Mouse (Mus musculus) heart, postnatal 36 days (tissue): ENCODE data around the gene Traf2. TPM values are rescaled to one million over a fixed set of nuclear protein-coding genes. Genes with fewer than 3 reads are reported as not detected.

Experiments
- DNase-seq, 2 experiments: peaks; one replicate each; pipeline ENCODE4 v3.0.0; 2021 to 2022
- intact Hi-C: fragments of 180-260 bp; cut with DNase I; formaldehyde crosslinking; loops from one replicate; pipeline ENCODE4 v1.15.1; 2025
- total RNA-seq, 2 experiments: library from RNA; stranded (reverse); gene quantifications; 2 replicates each; pipeline ENCODE4 v1.2.3; 2021

Traf2 gene
- total RNA-seq, 2 experiments from 2014 or later: 14.3 to 14.6 TPM

DNA sequence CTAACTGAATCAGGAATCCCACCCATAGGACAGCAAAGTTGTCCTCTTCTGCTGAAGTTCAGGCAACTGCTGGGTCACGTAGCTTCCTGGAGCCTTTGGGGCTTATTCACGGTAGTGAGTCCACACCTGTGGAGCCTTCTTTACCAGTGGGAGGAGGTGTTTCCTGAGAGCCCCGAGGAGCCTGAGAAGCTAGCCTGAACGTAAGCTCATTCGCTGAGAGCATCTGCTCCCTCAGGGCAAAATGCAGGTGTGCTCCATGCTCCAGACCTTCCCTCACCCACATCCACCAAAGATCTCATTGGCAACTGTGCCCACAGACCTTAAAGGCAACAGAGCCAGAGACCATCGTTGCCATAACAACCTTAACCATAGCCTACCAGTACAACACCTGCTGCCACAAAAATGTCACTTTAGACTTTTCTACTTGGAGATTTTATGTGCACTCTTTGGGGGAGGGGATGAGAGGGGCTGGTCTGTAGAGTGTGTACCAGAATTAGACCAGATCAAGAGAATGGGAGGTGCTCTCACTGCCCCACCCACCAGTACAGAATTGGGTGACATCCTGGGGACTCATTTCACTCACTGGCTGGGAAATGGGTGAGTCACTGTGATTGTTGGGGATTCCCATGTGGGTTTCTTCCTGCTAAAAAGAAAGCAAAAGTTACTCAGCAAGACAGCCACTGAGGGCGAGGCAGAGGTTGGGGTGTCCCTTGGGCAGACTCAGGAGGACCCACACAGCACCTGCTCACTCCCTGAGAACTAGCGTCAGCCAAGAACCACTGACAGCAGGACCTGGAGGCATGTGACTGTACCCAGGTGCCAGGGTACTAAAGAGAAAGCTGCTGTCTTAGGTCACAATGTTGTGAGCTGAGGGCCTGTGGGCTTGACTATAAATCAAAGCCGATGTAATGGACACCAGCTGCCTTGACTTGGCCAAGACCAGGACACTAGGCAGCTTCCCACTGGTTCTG, 2.6 kb upstream of the Traf2 start:
- no peak for DNase-seq
- intact Hi-C loops: no loop called here

- no peak for DNase-seq
- intact Hi-C loops: no loop called here
Observed at GRCm38 (mm10) chr2:25545996-25546810, 537 bp downstream of the Traf2 start.

DNA sequence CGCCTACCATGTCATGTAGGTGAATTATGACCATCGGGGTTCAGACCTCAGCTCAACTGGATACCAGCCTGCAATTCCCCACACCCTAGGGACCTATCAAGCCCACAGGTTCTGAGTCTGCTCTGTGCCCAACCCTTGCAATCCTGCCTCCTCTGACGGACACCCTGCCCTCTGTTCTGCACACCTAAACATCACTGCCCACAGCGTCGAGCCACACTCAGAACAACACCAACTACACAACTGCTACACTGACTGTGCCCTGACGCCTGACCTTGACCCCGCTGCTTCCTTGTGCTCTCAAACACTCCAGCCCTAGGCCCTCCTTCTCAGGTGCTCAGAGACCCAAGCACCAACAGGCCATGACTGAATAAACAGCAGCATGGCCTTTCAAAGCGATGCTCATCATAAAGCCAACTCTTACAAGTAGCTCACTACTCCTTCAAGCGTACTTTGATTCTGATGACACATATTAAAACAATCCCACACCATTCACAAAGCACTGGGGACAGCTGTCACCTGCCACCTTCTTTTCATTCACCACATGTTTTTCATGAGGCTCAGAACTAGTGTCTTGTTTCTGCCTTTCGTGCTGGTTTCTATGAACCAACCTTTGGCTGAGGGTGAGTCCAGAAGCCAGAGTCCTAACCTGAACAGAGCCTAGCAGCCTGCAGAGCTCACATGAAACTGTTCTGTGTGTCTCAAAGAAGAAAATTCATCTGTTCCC, 4.9 kb downstream of the Traf2 start:
- no peak for DNase-seq
- intact Hi-C loops: no loop called here

DNA sequence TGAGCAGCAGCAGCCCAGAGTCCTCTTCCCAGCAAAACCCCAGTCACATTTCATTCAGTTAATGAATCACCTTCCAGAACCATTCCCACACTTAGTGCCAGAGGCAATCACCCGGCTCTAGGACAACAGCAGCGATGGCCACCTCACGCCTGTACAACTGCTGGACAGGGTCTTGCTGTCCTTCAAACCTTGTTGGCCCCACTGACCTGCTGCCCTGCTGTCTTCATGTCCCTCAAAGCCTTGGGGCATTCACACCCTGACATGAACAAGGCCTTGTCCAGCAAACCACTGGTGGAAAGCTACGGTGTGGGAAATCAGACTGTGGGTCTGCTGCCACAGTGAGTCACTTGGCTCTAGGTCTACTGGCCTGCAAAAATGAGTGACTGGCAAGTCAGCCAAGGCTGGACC, 6.2 kb downstream of the Traf2 start:
- DNase-seq: no peak
- intact Hi-C loops: no loop called here

GRCm38 (mm10) chr2:25536531-25536930, 10.2 kb downstream of the Traf2 start:
- DNase-seq: no peak

DNA sequence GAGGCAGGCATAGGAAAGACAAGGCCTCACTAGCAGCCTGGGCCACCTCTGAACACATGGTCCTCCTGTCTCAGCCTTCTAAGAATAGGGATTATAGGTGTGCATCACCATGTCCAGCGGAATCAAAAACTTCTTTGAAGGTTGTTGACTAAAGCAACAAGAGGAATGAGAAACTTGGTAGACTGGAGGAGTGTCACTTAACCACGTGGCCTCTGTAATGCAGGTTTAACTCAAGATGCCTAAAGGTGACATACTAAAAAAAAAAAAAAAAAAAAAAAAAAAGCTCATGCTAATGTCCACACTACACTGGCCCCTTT, 11.9 kb downstream of the Traf2 start:
- intact Hi-C loops: no loop called here
- DNase-seq: no peak

More at GRCm38 (mm10) chr2:25536531-25536930, 10.2 kb downstream of the Traf2 start:
- intact Hi-C loops: no loop called here

DNA sequence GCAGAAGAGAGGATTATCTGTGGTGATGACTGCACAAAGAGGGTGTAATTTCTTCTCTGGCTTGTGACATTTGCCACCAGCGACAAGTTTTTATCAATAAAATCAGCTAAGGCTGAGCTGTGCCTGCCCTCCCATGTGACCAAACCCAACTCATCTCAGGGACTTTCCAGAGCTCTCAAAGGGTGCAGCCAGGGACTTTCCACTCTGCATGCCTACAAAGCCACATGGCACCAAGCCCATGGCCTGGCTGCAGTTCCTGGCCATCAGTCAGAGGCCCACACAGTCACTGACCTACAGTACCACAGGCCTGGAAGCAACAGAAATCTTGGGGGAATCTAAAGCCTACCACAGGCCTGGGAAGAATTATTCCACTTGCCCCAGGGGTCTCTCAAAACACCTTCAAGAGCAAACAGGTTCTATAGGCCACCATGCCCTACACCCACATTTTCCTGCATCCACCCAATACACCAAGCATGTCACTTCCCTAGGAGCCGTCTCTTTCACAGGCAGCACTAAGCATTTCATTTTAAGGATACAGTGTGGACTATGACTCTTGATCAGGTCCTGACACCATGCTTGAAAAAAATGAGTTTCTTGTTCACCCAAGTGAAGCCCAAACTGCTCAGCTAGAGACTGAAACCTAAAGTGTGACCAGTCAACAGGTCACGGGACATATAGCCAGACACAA, 12.4 kb downstream of the Traf2 start:
- peak; percentile 81 to 83 for DNase-seq

DNA sequence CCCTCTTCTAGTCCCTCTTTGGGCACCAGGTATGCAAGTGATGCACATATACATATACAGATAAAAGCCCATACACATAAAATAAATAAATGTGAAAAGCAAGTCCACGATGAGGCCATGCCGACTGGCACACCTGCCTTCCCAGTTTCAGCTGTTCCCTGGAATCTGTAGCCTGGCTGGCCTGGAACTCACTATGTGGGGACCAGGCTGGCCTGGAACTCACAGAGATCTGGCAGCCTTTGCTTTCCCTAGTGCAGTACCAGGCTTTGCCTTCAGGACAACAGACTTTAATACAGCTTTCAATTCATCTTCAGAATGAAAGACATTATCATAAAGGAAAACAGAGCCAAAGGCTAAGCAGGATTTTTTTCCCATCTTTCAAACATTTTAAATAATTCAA, 13.0 kb downstream of the Traf2 start:
- DNase-seq: no peak
- intact Hi-C loops: no loop called here

More for the DNA sequence above, 12.4 kb downstream of the Traf2 start:
- intact Hi-C loops: no loop called here

DNA sequence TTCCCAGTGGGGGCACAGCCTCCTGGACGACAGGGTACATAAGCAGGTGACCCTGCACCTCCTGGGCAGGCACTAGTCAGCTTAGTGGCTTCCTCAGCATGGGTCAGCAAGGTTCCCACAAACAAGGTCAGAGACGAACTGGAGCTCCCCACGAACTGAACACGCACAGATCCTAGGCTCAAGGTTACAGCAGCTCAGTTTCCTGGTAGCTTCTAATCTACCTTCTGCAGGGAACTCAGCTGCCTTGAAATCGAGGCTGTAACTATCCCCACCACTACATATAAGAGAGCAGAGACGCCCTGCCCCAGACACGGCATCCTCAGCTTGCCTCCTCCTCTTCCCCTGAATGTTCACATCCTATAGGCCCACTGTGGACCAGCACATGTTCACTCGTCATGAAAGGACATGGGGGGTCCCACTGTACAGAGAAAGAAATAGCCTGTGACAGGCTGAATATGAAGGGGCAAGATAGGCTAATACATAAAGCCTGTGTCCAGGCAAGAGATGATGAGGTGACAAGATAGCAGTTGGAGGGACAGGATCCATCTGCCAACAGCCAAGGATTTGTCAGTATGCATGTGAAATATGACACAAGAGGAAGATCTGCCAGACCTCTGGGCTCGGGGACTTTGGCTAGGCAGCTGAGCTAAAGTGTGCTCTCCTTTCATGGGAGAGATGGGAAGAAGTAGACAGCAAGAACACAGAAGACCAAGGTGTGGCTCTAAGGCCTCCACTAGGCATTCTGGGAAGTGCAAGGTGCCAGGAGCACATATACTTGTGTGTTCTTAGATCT, 20.0 kb downstream of the Traf2 start:
- intact Hi-C loops: no loop called here
- DNase-seq: no peak

DNA sequence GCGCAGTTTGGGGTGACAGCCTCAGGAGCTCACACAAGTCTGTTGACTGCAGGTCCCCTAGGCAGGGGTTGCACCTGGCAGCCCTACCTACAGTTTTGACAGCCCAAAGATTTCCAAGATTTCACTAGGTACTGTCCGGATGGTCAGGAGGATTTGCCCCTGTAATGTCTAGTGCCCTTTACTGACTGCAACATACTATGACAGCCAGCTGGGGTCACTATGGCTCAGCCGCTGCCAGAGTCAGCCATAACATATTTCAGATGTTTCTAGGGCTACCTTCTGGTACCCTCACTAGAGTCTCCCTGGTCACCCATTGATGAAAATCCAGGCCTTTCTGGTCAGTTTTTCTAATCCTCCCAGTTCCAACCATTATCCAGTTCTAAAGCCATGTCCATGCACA, 36.8 kb downstream of the Traf2 start:
- DNase-seq: no peak
- intact Hi-C loops: loop anchor here (1.0 kb wide), 1 partner anchor 41 kb away; no protein-coding TSS in a partner anchor

DNA sequence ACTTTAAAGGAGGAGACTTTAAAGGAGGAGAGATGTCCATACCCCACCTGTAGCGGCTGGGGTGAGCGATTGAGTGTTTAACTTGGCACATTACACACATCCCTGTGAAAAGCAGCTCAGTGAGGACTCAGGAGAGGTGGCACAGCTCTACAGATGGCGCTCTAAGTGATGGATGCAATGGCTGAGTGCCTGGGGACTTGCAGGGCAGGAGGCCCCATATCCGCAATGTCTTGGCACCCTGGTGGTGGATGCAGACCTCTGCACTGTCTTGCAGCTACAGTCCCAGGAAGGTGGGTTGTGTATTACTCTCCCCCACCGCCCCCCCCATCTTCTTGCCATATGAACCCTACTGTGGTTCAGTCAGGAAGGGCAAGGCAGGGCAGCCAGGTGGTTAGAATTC, 39.8 kb downstream of the Traf2 start:
- intact Hi-C loops: no loop called here
- DNase-seq: no peak

- no peak for DNase-seq
- intact Hi-C loops: no loop called here
Observed at GRCm38 (mm10) chr2:25505860-25506259, 40.9 kb downstream of the Traf2 start.

GRCm38 (mm10) chr2:25505000-25505399, 41.7 kb downstream of the Traf2 start:
- no peak for DNase-seq
- intact Hi-C loops: loop anchor here (5.0 kb wide), 1 partner anchor 1397 kb away; the partner anchor contains the start of gene Surf6

GRCm38 (mm10) chr2:25504538-25504937, 42.2 kb downstream of the Traf2 start:
- intact Hi-C loops: loop anchor here (5.0 kb wide), 1 partner anchor 1398 kb away; the partner anchor contains the start of gene Surf6
- no peak for DNase-seq

GRCm38 (mm10) chr2:25502726-25503125, 44.0 kb downstream of the Traf2 start:
- no peak for DNase-seq
- intact Hi-C loops: loop anchor here (5.0 kb wide), 1 partner anchor 1400 kb away; the partner anchor contains the start of gene Surf6

GRCm38 (mm10) chr2:25501593-25502486, 44.9 kb downstream of the Traf2 start, which contains the start of gene C8g:
TSS of gene C8g (minus strand) at chr2:25501719.
- DNase-seq: no peak
- intact Hi-C loops: loop anchor here (2.0 to 5.0 kb wide), 2 partner anchors 37 to 1400 kb away; partner anchors contain the start of gene Surf6

DNA sequence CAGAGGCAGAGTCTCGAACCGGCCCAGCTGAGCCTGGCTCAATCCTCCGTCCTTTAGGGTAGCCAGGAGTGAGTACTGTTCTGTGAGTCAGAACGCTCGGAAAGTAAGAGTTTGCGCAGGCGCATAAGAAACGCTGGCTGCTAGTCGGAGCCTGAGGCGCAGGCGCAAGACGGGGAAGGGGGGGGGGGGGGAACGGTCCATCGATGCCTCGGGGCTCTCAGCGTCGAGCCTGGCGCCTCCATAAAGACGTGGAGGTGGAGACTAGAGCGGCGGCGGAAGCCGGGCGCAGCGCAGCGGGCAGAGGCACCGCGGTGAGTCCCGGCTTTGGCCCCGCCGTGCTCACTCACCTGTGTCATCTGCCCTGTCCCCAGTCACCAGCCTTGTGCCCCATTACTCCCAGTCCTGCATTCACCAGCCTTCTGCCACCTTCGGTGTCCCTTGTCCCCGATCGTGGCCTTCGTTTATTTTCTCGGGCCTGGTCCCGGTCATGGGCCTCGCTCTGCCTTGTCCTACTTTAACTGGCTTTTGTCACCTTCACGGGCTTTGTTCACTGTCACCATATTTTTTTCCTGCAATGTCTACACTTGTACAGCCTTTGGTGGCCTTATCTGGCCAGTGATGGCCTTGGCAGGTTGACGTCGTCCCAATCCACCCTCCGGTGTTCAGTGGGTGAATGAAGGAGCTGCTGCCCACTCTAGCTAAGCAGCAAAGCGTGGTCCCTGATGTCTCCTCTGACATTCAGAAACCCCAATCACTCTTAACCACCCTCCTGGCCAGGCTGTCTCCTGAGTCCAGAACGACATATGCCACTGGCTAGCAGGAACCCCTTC, 45.9 kb downstream of the Traf2 start, which contains the start of gene Fbxw5:
Gene Fbxw5, plus strand, starts transcription at position 175 of the 830 bp plus-strand sequence.
- intact Hi-C loops: loop anchor here (2.0 to 5.0 kb wide), 2 partner anchors 36 to 1402 kb away; partner anchors contain the start of gene Surf6
- peak; percentile 76 to 79 for DNase-seq
